Mouse (Mus musculus) CH12F3 (cell line): ENCODE measurements around the gene Eci3.

ENCODE experiments used
- in situ Hi-C: fragments of 300-500 bp; cut with MboI; formaldehyde crosslinking; loops from 2 replicates; pipeline ENCODE4 v1.14.3; 2020; ENCODE audit warnings: low sequenced_read_pairs

The Eci3 gene

GRCm38 (mm10) chr13:34942370-34942769 is 21.2 kb downstream of the Eci3 start:
- in situ Hi-C loops, result no loop called here

- in situ Hi-C loops, result no loop called here
These were observed 28.5 kb downstream of the Eci3 start for GRCm38 (mm10) chr13:34934931-34935644.

GRCm38 (mm10) chr13:34924210-34924609 is 39.4 kb downstream of the Eci3 start, which contains the start of the genes Fam217a and 4933417A18Rik:
Gene Fam217a, minus strand, starts transcription at chr13:34924310.
Gene 4933417A18Rik, plus strand, starts transcription at chr13:34924409.
- in situ Hi-C loops, result no loop called here

- in situ Hi-C loops, result no loop called here
These were observed 47.0 kb downstream of the Eci3 start for GRCm38 (mm10) chr13:34916520-34917167.

- in situ Hi-C loops, result no loop called here
These were observed 49.0 kb downstream of the Eci3 start for GRCm38 (mm10) chr13:34914614-34915013.
